Mouse (Mus musculus) megakaryocyte, embryonic 14.5 days (primary cell): ENCODE data around the gene Ltv1. TPM values are rescaled to one million over a fixed set of nuclear protein-coding genes. Genes with fewer than 3 reads are reported as not detected.
A peak's percentile ranks its signal among the peaks of the same experiment; 100 is the strongest.

ENCODE experiments used
- H3K27me3 ChIP-seq: replicated peaks from 2 replicates; pipeline ENCODE3; 2012; ENCODE audit warnings: inconsistent platforms
- H3K36me3 ChIP-seq: replicated peaks from 2 replicates; pipeline ENCODE3; 2012; ENCODE audit warnings: low read length, inconsistent platforms, mixed read lengths
- H3K4me1 ChIP-seq: 2 replicates; pipeline ENCODE4 v1.6.1; 2012; ENCODE audit warnings: inconsistent platforms
- H3K4me3 ChIP-seq: replicated peaks from 2 replicates; pipeline ENCODE3; 2012; ENCODE audit warnings: moderate library complexity, mild to moderate bottlenecking, inconsistent platforms
- H3K9me3 ChIP-seq: 2 replicates; pipeline ENCODE4 v1.6.1; 2012; ENCODE audit warnings: inconsistent platforms
- FLI1 ChIP-seq: IDR thresholded peaks from 2 replicates; pipeline ENCODE4 v1.6.1; 2012; ENCODE audit warnings: low read length, inconsistent platforms, mixed read lengths
- GATA1 ChIP-seq: IDR thresholded peaks from 3 replicates; pipeline ENCODE4 v1.6.1; 2012; ENCODE audit warnings: mixed read lengths, low read length, inconsistent platforms, borderline replicate concordance
- polyA plus RNA-seq: library from polyadenylated mRNA; stranded (reverse); fragments of >175 nt; gene quantifications from 2 replicates; pipeline ENCODE4 v1.2.3, GENCODE M21; 2012; ENCODE audit warnings: low replicate concordance; ENCODE audit not compliant: insufficient read depth

Ltv1 gene
- polyA plus RNA-seq, 1 experiment = 18.6 TPM

DNA sequence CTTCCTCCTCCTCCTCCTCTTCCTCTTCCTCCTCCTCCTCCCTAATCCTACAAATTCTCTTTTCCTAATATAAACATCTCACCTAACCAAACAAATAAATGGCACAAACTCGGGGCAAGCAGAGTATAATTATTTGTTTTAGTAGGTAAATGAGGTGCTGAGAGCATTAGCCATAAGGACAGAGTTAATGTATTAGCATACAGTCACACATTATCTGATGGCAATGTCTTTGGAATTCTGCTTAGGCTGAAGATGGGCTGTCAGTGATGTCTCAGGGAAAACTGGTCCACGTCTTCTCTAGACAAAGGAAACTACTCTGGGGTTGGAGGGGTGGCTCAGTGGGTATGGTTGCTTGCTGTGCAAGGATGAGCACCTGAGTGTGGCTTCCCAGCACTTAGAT is 21.5 kb downstream of the Ltv1 start:
- H3K36me3 ChIP-seq = peaks cover 11% of the 10 kb centered on the region
- no peaks in the 10 kb centered on the region for H3K9me3 ChIP-seq
- peak overlapping the region; percentile 12 for H3K4me3 ChIP-seq
- TF ChIP-seq FLI1 = no peak
- no peak for TF ChIP-seq GATA1
- H3K27me3 ChIP-seq = no peaks in the 10 kb centered on the region
- peaks cover 22% of the 10 kb centered on the region for H3K4me1 ChIP-seq

GRCm38 (mm10) chr10:13170739-13171448 is 22.1 kb downstream of the Ltv1 start:
- Histone ChIP-seq H3K4me3 (peak overlapping the region; percentile 12), H3K36me3 (peaks cover 5% of the 10 kb centered on the region), H3K9me3 (no peaks in the 10 kb centered on the region), H3K4me1 (peaks cover 22% of the 10 kb centered on the region), H3K27me3 (no peaks in the 10 kb centered on the region)
- TF ChIP-seq FLI1 (no peak), GATA1 (no peak)

DNA sequence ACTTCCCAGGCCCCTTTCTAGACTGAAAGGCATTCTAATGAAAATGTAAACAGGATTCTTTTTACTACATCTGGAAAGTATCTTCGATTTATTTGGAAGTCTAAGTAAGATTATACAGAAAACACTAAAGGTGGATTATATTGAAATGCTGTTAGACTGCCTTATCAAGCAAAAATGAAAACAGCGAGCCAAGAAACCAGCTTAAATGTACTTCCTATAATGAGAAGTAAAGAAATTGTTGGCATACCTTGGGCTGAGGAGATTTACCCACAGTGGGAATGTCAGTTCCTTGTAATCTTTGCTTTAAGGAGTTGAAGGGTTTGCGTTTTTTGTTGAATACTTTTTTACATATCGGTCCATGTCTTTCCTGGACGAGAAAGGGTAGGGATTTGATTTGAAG is 24.5 kb downstream of the Ltv1 start:
- peaks cover 13% of the 10 kb centered on the region for H3K9me3 ChIP-seq
- no peak for TF ChIP-seq FLI1
- TF ChIP-seq GATA1 = no peak
- H3K4me3 ChIP-seq = no peak overlapping the region
- no peaks in the 10 kb centered on the region for H3K36me3 ChIP-seq
- no peaks in the 10 kb centered on the region for H3K27me3 ChIP-seq
- H3K4me1 ChIP-seq = peaks cover 22% of the 10 kb centered on the region

DNA sequence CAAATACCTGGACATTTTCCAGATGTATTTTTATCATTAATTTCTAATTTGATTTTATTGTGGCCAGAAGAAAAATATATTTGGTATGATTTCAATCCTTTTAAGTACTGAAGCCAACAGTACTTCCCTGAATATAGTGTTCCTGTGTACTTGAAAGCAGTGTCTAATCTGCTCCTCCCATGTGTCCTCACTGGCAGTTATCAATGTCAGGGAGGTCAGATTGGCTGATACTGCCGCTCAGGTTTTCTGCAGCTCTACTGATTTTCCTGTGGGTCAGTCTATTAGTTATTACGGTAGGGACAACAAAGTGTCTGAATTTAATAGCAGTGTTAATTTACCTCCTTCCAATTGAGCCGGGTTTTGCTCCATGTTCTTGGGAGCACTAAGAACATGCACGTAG is 30.9 kb downstream of the Ltv1 start:
- no peaks in the 10 kb centered on the region for H3K27me3 ChIP-seq
- H3K4me1 ChIP-seq = no peaks in the 10 kb centered on the region
- H3K36me3 ChIP-seq = no peaks in the 10 kb centered on the region
- TF ChIP-seq FLI1 (no peak), GATA1 (no peak)
- peaks cover 17% of the 10 kb centered on the region for H3K9me3 ChIP-seq
- no peak overlapping the region for H3K4me3 ChIP-seq

DNA sequence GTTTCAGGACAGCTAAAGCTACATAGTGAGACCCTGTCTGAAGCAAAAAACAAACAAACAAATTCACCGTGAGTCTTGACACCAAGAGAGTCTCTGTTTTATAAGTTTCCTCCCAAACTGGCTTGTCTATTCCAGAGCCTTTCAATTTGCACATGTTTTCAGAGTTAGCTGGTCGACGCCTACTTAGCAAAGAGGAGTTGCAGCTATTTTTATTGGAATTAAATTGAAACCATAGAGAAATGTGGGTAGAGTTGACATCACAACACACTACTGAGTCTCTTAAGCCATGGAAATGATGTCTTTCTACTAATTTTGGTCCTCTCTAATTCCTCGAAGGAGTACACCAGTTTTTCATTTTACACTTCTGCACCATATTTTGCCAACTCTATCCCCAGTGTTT is 32.1 kb downstream of the Ltv1 start:
- no peak overlapping the region for H3K4me3 ChIP-seq
- H3K4me1 ChIP-seq = no peaks in the 10 kb centered on the region
- no peaks in the 10 kb centered on the region for H3K36me3 ChIP-seq
- H3K27me3 ChIP-seq = no peaks in the 10 kb centered on the region
- TF ChIP-seq FLI1 (no peak), GATA1 (no peak)
- peaks cover 17% of the 10 kb centered on the region for H3K9me3 ChIP-seq

GRCm38 (mm10) chr10:13155377-13155776 is 37.6 kb downstream of the Ltv1 start:
- TF ChIP-seq FLI1 (no peak), GATA1 (no peak)
- Histone ChIP-seq H3K4me1 (no peaks in the 10 kb centered on the region), H3K4me3 (no peak overlapping the region), H3K9me3 (peaks cover 3% of the 10 kb centered on the region; the same call in 1 of the 2 replicates), H3K36me3 (no peaks in the 10 kb centered on the region), H3K27me3 (peaks cover 2% of the 10 kb centered on the region)

DNA sequence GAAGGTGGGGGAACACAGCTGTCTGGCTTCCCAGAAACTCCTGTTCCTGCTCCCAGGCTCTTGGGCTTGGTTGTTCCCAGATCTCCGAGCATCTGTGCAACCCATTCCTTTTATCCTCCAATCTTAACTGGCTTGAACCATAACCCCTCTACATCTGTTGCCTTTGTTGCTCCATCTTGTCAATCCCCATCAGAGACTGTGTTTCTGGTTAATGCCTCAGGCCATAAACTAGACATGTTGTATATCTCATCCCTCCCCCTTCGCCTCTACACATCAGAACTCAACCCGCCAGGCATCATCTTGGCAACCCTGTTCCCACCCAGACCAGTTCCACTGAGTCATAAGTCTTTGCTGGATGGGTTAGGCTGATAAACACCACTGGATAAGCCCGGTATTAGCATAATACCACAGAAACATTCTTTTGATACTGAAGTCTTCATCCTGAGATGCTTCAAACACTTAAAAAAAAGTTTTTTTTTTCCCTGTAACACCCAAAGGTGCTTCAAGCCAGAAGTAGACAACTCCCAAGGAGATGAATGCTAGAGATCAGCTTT is 40.1 kb downstream of the Ltv1 start:
- H3K4me3 ChIP-seq = no peak overlapping the region
- H3K4me1 ChIP-seq = no peaks in the 10 kb centered on the region
- H3K36me3 ChIP-seq = no peaks in the 10 kb centered on the region
- peaks cover 2% of the 10 kb centered on the region for H3K27me3 ChIP-seq
- TF ChIP-seq FLI1 (no peak), GATA1 (no peak)
- no peaks in the 10 kb centered on the region for H3K9me3 ChIP-seq

DNA sequence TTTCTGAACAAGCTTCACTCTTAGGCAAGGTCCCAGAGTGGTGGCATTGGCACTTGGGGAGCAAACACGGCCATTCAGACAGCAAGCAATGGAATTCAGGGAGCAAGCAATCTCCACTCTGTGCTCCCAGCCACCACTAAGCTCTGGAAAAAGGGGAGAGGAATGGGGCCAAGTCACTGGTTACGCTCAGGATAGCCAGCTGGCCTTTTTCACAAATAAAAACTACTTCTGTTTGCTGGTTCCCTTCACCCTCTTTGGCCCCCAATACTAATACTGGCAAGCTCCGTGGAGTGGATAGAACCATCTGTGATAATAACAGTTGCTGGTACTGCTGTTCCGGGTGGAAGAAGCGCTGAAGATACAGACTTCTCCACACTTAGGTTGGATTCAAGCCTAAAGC is 41.6 kb downstream of the Ltv1 start:
- Histone ChIP-seq H3K27me3 (peaks cover 2% of the 10 kb centered on the region), H3K4me1 (no peaks in the 10 kb centered on the region), H3K36me3 (no peaks in the 10 kb centered on the region), H3K4me3 (no peak overlapping the region), H3K9me3 (no peaks in the 10 kb centered on the region)
- TF ChIP-seq FLI1 (no peak), GATA1 (no peak)

- Histone ChIP-seq H3K4me3 (no peak overlapping the region), H3K27me3 (peaks cover 2% of the 10 kb centered on the region), H3K36me3 (no peaks in the 10 kb centered on the region), H3K9me3 (no peaks in the 10 kb centered on the region), H3K4me1 (no peaks in the 10 kb centered on the region)
- TF ChIP-seq GATA1 (no peak), FLI1 (no peak)
These were observed 42.5 kb downstream of the Ltv1 start for GRCm38 (mm10) chr10:13150435-13150834.

- H3K4me3 ChIP-seq = no peak overlapping the region
- H3K27me3 ChIP-seq = peaks cover 10% of the 10 kb centered on the region
- TF ChIP-seq GATA1 (no peak), FLI1 (no peak)
- H3K4me1 ChIP-seq = peaks cover 6% of the 10 kb centered on the region
- no peaks in the 10 kb centered on the region for H3K36me3 ChIP-seq
- peaks cover 3% of the 10 kb centered on the region for H3K9me3 ChIP-seq
These were observed 52.5 kb downstream of the Ltv1 start for GRCm38 (mm10) chr10:13140434-13140833.

DNA sequence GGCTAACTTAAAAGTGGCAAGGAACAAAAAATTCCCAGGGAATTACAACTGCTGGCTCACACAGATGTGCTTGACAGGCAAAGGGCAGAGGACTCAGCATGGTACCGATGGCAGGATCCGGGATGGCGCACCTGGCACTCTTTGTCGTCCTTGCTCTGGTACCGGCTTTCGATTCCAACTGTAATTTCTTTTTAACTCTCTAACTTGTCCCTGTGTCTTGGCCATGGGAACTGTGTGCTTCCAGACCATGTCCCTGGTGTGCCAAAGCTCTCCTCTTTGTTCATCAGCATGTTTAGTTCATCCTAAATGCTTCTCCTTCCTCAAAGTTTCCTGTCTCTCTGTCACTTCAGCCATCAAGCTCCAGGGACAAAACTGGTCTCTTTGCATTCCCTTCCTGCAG is 55.1 kb downstream of the Ltv1 start:
- H3K4me3 ChIP-seq = no peak overlapping the region
- H3K9me3 ChIP-seq = peaks cover 3% of the 10 kb centered on the region; the same call in 1 of the 2 replicates
- peaks cover 10% of the 10 kb centered on the region for H3K27me3 ChIP-seq
- H3K36me3 ChIP-seq = no peaks in the 10 kb centered on the region
- peaks cover 6% of the 10 kb centered on the region for H3K4me1 ChIP-seq
- TF ChIP-seq FLI1 = no peak
- TF ChIP-seq GATA1 = no peak
